Mouse (Mus musculus): Measurements from ENCODE around the gene Palm2.

- TF ChIP-seq CTCF (conservative IDR thresholded peaks at IDR 0.05; ENCODE audit: insufficient read depth, insufficient read length, low read depth, low read length) = no peak
- TF ChIP-seq POLR2A (IDR thresholded peaks at IDR 0.05; ENCODE audit: low read depth, low read length) = no peak
These were observed 192.9 kb downstream of the Palm2 start for GRCm38 (mm10) chr4:57626921-57627320.
